Mouse (Mus musculus): ENCODE measurements around the gene Stk10. TPM values are rescaled to one million over a fixed set of nuclear protein-coding genes. Genes with fewer than 3 reads are reported as not detected.

The Stk10 gene
- polyA plus RNA-seq, 1 experiment from 2014 or later: 0.67 TPM

GRCm38 (mm10) chr11:32623236-32623635 is 90.1 kb downstream of the Stk10 start:
- H3K4me3 ChIP-seq (ENCODE audit: low read depth, low read length): no peak overlapping the region
- DNase-seq (ENCODE audit: low spot score, missing footprints) (no peak), ATAC-seq (ENCODE audit: low FRiP score) (no peak)
- WGBS: 78% methylated on average over 5 of the region's 5 CpGs
- H3K36me3 ChIP-seq (ENCODE audit: control insufficient read depth, insufficient read depth, low read length): no peaks in the 10 kb centered on the region
- no peak overlapping the region for H3K27ac ChIP-seq (ENCODE audit: low read depth, low read length)
- H3K4me1 ChIP-seq (ENCODE audit: control insufficient read depth, insufficient read depth, low read length): no peaks in the 10 kb centered on the region; the same call in 1 of the 2 replicates
- no peaks in the 10 kb centered on the region for H3K9me3 ChIP-seq (ENCODE audit: control insufficient read depth, low read length)
- no peak overlapping the region for H3K9ac ChIP-seq (ENCODE audit: low read length)
- no peak overlapping the region for H3K4me2 ChIP-seq
- H3K27me3 ChIP-seq (ENCODE audit: control insufficient read depth, insufficient read depth, low read length): no peaks in the 10 kb centered on the region

GRCm38 (mm10) chr11:32623912-32624311 is 90.8 kb downstream of the Stk10 start:
- 78% methylated on average over 6 of the region's 6 CpGs for WGBS
- Histone ChIP-seq H3K27me3 (ENCODE audit: control insufficient read depth, insufficient read depth, low read length) (no peaks in the 10 kb centered on the region), H3K4me2 (no peak overlapping the region), H3K9me3 (ENCODE audit: control insufficient read depth, low read length) (no peaks in the 10 kb centered on the region), H3K9ac (ENCODE audit: low read length) (no peak overlapping the region), H3K4me1 (ENCODE audit: control insufficient read depth, insufficient read depth, low read length) (no peaks in the 10 kb centered on the region; the same call in 1 of the 2 replicates), H3K4me3 (ENCODE audit: low read depth, low read length) (no peak overlapping the region), H3K27ac (ENCODE audit: low read depth, low read length) (no peak overlapping the region), H3K36me3 (ENCODE audit: control insufficient read depth, insufficient read depth, low read length) (no peaks in the 10 kb centered on the region)
- ATAC-seq (ENCODE audit: low FRiP score) (no peak), DNase-seq (ENCODE audit: low spot score, missing footprints) (no peak)

- Histone ChIP-seq H3K36me3 (ENCODE audit: control insufficient read depth, insufficient read depth, low read length) (no peaks in the 10 kb centered on the region), H3K4me1 (ENCODE audit: control insufficient read depth, insufficient read depth, low read length) (no peaks in the 10 kb centered on the region), H3K27ac (ENCODE audit: low read depth, low read length) (no peak overlapping the region), H3K9me3 (ENCODE audit: control insufficient read depth, low read length) (no peaks in the 10 kb centered on the region), H3K27me3 (ENCODE audit: control insufficient read depth, insufficient read depth, low read length) (no peaks in the 10 kb centered on the region), H3K4me3 (ENCODE audit: low read depth, low read length) (no peak overlapping the region), H3K4me2 (no peak overlapping the region), H3K9ac (ENCODE audit: low read length) (no peak overlapping the region)
- 55% methylated on average over 1 of the region's 1 CpGs for WGBS
- peak; percentile 82 for DNase-seq (ENCODE audit: low spot score, missing footprints)
- ATAC-seq (ENCODE audit: low FRiP score): no peak
Observed at GRCm38 (mm10) chr11:32625677-32626076, 92.6 kb downstream of the Stk10 start.

DNA sequence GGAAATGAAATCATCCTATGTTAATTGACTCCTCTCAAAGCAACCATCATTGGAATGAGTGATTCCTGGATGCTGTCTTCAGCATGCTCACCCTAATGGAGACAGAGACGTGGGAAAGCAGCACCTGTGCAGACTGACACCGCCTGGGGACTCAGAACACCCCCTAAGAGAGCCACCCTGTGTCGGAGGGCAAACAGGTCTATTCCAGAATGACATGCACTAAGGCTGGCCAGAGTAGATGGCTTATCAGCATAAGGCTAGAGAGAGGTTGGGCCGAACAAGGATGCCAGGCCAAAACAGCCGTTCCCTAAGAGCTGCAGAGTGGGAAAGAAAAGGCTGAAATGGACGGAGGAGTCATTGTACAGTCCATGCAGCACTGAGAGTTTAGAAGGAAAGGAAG is 93.0 kb downstream of the Stk10 start:
- no peak overlapping the region for H3K9ac ChIP-seq (ENCODE audit: low read length)
- no peak overlapping the region for H3K27ac ChIP-seq (ENCODE audit: low read depth, low read length)
- H3K4me2 ChIP-seq: no peak overlapping the region
- DNase-seq (ENCODE audit: low spot score, missing footprints) (peak; percentile 79), ATAC-seq (ENCODE audit: low FRiP score) (no peak)
- WGBS: 84% methylated on average over 6 of the region's 6 CpGs
- no peaks in the 10 kb centered on the region for H3K4me1 ChIP-seq (ENCODE audit: control insufficient read depth, insufficient read depth, low read length)
- no peak overlapping the region for H3K4me3 ChIP-seq (ENCODE audit: low read depth, low read length)
- H3K36me3 ChIP-seq (ENCODE audit: control insufficient read depth, insufficient read depth, low read length): no peaks in the 10 kb centered on the region
- H3K9me3 ChIP-seq (ENCODE audit: control insufficient read depth, low read length): no peaks in the 10 kb centered on the region
- no peaks in the 10 kb centered on the region for H3K27me3 ChIP-seq (ENCODE audit: control insufficient read depth, insufficient read depth, low read length)

DNA sequence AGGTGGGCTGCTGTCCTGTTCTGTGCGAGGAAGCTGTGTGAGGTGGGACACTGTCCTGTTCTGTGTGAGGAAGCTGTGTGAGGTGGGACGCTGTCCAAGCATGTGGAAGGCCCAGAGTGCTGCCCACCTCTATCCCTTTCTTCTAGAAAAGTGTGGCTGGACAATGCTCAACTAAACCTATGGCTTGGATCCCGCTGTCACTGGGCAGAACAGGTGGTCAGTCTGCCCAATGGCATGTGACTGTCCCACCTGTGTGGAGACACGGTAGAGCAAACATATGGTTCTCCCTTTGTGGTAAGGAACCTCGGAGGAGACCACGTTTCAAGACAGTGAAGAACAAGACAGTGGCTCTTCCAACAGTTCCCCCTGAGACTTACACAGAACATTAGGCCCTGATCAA is 94.8 kb downstream of the Stk10 start:
- no peaks in the 10 kb centered on the region for H3K9me3 ChIP-seq (ENCODE audit: control insufficient read depth, low read length)
- no peak overlapping the region for H3K4me3 ChIP-seq (ENCODE audit: low read depth, low read length)
- WGBS: 85% methylated on average over 6 of the region's 6 CpGs
- no peaks in the 10 kb centered on the region for H3K36me3 ChIP-seq (ENCODE audit: control insufficient read depth, insufficient read depth, low read length)
- no peak overlapping the region for H3K4me2 ChIP-seq
- H3K4me1 ChIP-seq (ENCODE audit: control insufficient read depth, insufficient read depth, low read length): no peaks in the 10 kb centered on the region
- ATAC-seq (ENCODE audit: low FRiP score) (no peak), DNase-seq (ENCODE audit: low spot score, missing footprints) (no peak)
- no peak overlapping the region for H3K9ac ChIP-seq (ENCODE audit: low read length)
- no peaks in the 10 kb centered on the region for H3K27me3 ChIP-seq (ENCODE audit: control insufficient read depth, insufficient read depth, low read length)
- no peak overlapping the region for H3K27ac ChIP-seq (ENCODE audit: low read depth, low read length)

- no peaks in the 10 kb centered on the region for H3K27me3 ChIP-seq (ENCODE audit: control insufficient read depth, insufficient read depth, low read length)
- no peaks in the 10 kb centered on the region for H3K4me1 ChIP-seq (ENCODE audit: control insufficient read depth, insufficient read depth, low read length)
- H3K36me3 ChIP-seq (ENCODE audit: control insufficient read depth, insufficient read depth, low read length): no peaks in the 10 kb centered on the region
- H3K4me2 ChIP-seq: no peak overlapping the region
- H3K27ac ChIP-seq (ENCODE audit: low read depth, low read length): no peak overlapping the region
- H3K4me3 ChIP-seq (ENCODE audit: low read depth, low read length): no peak overlapping the region
- no peak for DNase-seq (ENCODE audit: low spot score, missing footprints)
- WGBS: 85% methylated on average over 4 of the region's 4 CpGs
- H3K9me3 ChIP-seq (ENCODE audit: control insufficient read depth, low read length): no peaks in the 10 kb centered on the region
- no peak for ATAC-seq (ENCODE audit: low FRiP score)
- no peak overlapping the region for H3K9ac ChIP-seq (ENCODE audit: low read length)
Observed at GRCm38 (mm10) chr11:32629713-32630211, 96.7 kb downstream of the Stk10 start.

GRCm38 (mm10) chr11:32632671-32633070 is 99.6 kb downstream of the Stk10 start:
- ATAC-seq (ENCODE audit: low FRiP score) (no peak), DNase-seq (ENCODE audit: low spot score, missing footprints) (no peak)
- no peak overlapping the region for H3K4me2 ChIP-seq
- no peak overlapping the region for H3K9ac ChIP-seq (ENCODE audit: low read length)
- H3K9me3 ChIP-seq (ENCODE audit: control insufficient read depth, low read length): no peaks in the 10 kb centered on the region
- H3K36me3 ChIP-seq (ENCODE audit: control insufficient read depth, insufficient read depth, low read length): no peaks in the 10 kb centered on the region
- no peaks in the 10 kb centered on the region for H3K4me1 ChIP-seq (ENCODE audit: control insufficient read depth, insufficient read depth, low read length)
- no peak overlapping the region for H3K4me3 ChIP-seq (ENCODE audit: low read depth, low read length)
- no peak overlapping the region for H3K27ac ChIP-seq (ENCODE audit: low read depth, low read length)
- H3K27me3 ChIP-seq (ENCODE audit: control insufficient read depth, insufficient read depth, low read length): no peaks in the 10 kb centered on the region
- 94% methylated on average over 5 of the region's 5 CpGs for WGBS

- Histone ChIP-seq H3K9me3 (ENCODE audit: control insufficient read depth, low read length) (no peaks in the 10 kb centered on the region), H3K27me3 (ENCODE audit: control insufficient read depth, insufficient read depth, low read length) (no peaks in the 10 kb centered on the region), H3K9ac (ENCODE audit: low read length) (no peak overlapping the region), H3K36me3 (ENCODE audit: control insufficient read depth, insufficient read depth, low read length) (no peaks in the 10 kb centered on the region), H3K4me2 (no peak overlapping the region), H3K4me1 (ENCODE audit: control insufficient read depth, insufficient read depth, low read length) (no peaks in the 10 kb centered on the region), H3K27ac (ENCODE audit: low read depth, low read length) (no peak overlapping the region), H3K4me3 (ENCODE audit: low read depth, low read length) (no peak overlapping the region)
- DNase-seq (ENCODE audit: low spot score, missing footprints): no peak
- ATAC-seq (ENCODE audit: low FRiP score): no peak
- WGBS: 69% methylated on average over 3 of the region's 3 CpGs
Observed at GRCm38 (mm10) chr11:32633542-32633941, 100.4 kb downstream of the Stk10 start.

GRCm38 (mm10) chr11:32634143-32634542 is 101.0 kb downstream of the Stk10 start:
- Histone ChIP-seq H3K27ac (ENCODE audit: low read depth, low read length) (no peak overlapping the region), H3K9ac (ENCODE audit: low read length) (no peak overlapping the region), H3K27me3 (ENCODE audit: control insufficient read depth, insufficient read depth, low read length) (no peaks in the 10 kb centered on the region), H3K4me3 (ENCODE audit: low read depth, low read length) (no peak overlapping the region), H3K9me3 (ENCODE audit: control insufficient read depth, low read length) (no peaks in the 10 kb centered on the region), H3K4me2 (no peak overlapping the region), H3K4me1 (ENCODE audit: control insufficient read depth, insufficient read depth, low read length) (no peaks in the 10 kb centered on the region), H3K36me3 (ENCODE audit: control insufficient read depth, insufficient read depth, low read length) (no peaks in the 10 kb centered on the region)
- WGBS: 88% methylated on average over 2 of the region's 2 CpGs
- ATAC-seq (ENCODE audit: low FRiP score) (no peak), DNase-seq (ENCODE audit: low spot score, missing footprints) (no peak)

DNA sequence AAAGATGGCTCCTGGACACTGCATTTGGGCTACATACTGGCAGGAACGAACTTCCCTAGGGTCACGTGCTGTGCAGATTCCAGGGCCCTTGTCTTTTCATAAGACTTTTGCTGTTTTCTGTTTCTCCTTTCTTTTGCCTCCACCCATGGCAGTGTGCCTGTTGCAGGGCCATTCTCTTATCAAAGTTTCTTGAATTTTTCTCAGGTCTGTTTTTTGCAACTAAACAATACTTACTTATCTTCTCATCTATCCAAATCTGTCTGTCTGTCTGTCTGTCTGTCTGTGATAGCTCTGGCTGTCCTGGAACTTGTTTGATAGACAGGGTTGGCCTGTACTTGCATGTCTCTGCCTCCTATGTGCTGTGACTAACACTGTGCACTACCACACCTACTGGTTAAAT is 101.7 kb downstream of the Stk10 start:
- no peaks in the 10 kb centered on the region for H3K27me3 ChIP-seq (ENCODE audit: control insufficient read depth, insufficient read depth, low read length)
- no peak overlapping the region for H3K4me3 ChIP-seq (ENCODE audit: low read depth, low read length)
- ATAC-seq (ENCODE audit: low FRiP score) (no peak), DNase-seq (ENCODE audit: low spot score, missing footprints) (no peak)
- 65% methylated on average over 2 of the region's 2 CpGs for WGBS
- no peaks in the 10 kb centered on the region for H3K9me3 ChIP-seq (ENCODE audit: control insufficient read depth, low read length)
- H3K4me2 ChIP-seq: no peak overlapping the region
- H3K27ac ChIP-seq (ENCODE audit: low read depth, low read length): no peak overlapping the region
- H3K36me3 ChIP-seq (ENCODE audit: control insufficient read depth, insufficient read depth, low read length): no peaks in the 10 kb centered on the region
- H3K9ac ChIP-seq (ENCODE audit: low read length): no peak overlapping the region
- H3K4me1 ChIP-seq (ENCODE audit: control insufficient read depth, insufficient read depth, low read length): no peaks in the 10 kb centered on the region

All from midbrain, embryonic 11.5 days (tissue).